Mouse (Mus musculus) heart, adult 2 months (tissue): ENCODE measurements at regions not wholly inside any gene's neighbourhood (a gene's known extent, or its start where the extent isn't known, plus 50 kb on each side); places are given as distances from the start of the nearest gene placed in this dataset.

Source experiments
- DNase-seq, 2 experiments: peaks; one replicate each; pipeline ENCODE4 v3.0.0; 2021
- H3K27ac ChIP-seq: fragments of 200-600 bp; 2 replicates; pipeline ENCODE4 v1.8.1; 2022
- H3K27me3 ChIP-seq: fragments of 200-500 bp; 2 replicates; pipeline ENCODE4 v1.6.1; 2012; ENCODE audit warnings: mild to moderate bottlenecking, low read length, inconsistent platforms, mixed read lengths; ENCODE audit not compliant: control insufficient read depth, insufficient read depth
- H3K36me3 ChIP-seq: fragments of 200-500 bp; 2 replicates; pipeline ENCODE4 v1.6.1; 2012; ENCODE audit warnings: low read length, inconsistent platforms; ENCODE audit not compliant: control insufficient read depth, insufficient read depth
- H3K4me1 ChIP-seq: fragments of 200-500 bp; 2 replicates; pipeline ENCODE4 v1.6.1; 2011; ENCODE audit warnings: low read length; ENCODE audit not compliant: control insufficient read depth, insufficient read depth
- H3K4me3 ChIP-seq: fragments of 200-600 bp; 2 replicates; pipeline ENCODE4 v1.8.1; 2022
- H3K79me2 ChIP-seq: fragments of 200-500 bp; replicated peaks from 2 replicates; pipeline ENCODE4 v1.6.1; 2012; ENCODE audit warnings: mild to moderate bottlenecking, inconsistent platforms, low read length, moderate library complexity, mixed read lengths; ENCODE audit not compliant: control insufficient read depth, insufficient read depth
- H3K9ac ChIP-seq: fragments of 200-500 bp; 2 replicates; pipeline ENCODE4 v1.6.1; 2012; ENCODE audit warnings: low read depth, mild to moderate bottlenecking, control low read depth, inconsistent platforms, low read length, mixed read lengths
- CTCF ChIP-seq: fragments of 200-600 bp; IDR thresholded peaks from 2 replicates; pipeline ENCODE4 v1.8.1; 2022; ENCODE audit warnings: antibody characterized with exemption, mild to moderate bottlenecking, moderate library complexity
- EP300 ChIP-seq: fragments of 200-500 bp; IDR thresholded peaks from 2 replicates; pipeline ENCODE4 v1.6.1; 2011; ENCODE audit warnings: low read depth, low read length, control low read depth; ENCODE audit not compliant: insufficient read depth
- POLR2A ChIP-seq: fragments of 200-500 bp; IDR thresholded peaks from 2 replicates; pipeline ENCODE4 v1.6.1; 2011; ENCODE audit warnings: mild to moderate bottlenecking, low read depth, low read length, control low read depth; ENCODE audit not compliant: insufficient read depth
- WGBS: fragments of 180-500 bp; shearing (Covaris S2); methylation state at CpG from one replicate; pipeline ENCODE4 v1.1.7; 2018; 5-methylcytosine and 5-hydroxymethylcytosine counted together
- intact Hi-C: fragments of 180-260 bp; cut with DNase I; formaldehyde crosslinking; loops from one replicate; pipeline ENCODE4 v1.15.1; 2025

DNA sequence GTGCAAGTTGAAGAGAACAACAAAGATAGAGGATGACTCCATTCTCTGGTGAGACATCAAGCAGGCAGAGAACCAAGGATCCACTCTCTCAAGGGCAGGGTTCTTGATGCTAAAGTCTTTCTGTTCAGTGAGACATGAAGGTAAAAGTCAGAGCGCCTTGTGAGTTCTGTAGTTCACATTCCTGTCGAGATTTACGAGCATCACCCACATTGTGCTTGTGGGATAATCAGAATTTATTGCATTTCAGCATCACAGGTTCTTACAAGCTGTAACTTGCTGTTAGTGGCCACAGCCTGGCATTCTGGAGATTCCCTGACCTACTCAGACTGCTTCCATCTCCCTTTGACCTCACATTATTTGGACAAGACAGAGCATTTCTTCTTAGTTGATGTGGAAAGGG is 540.9 kb upstream of the Atp2b1 start:
- H3K27ac ChIP-seq = no peak overlapping the region
- H3K79me2 ChIP-seq = no peaks in the 10 kb centered on the region
- H3K4me3 ChIP-seq = no peak overlapping the region
- intact Hi-C loops = no loop called here
- peaks cover 2% of the 10 kb centered on the region for H3K4me1 ChIP-seq
- H3K9ac ChIP-seq = no peak overlapping the region
- WGBS = 82% methylated on average over 3 of the region's 3 CpGs
- no peaks in the 10 kb centered on the region for H3K36me3 ChIP-seq
- TF ChIP-seq CTCF (no peak), EP300 (no peak), POLR2A (no peak)
- H3K27me3 ChIP-seq = no peaks in the 10 kb centered on the region
- no peak for DNase-seq

DNA sequence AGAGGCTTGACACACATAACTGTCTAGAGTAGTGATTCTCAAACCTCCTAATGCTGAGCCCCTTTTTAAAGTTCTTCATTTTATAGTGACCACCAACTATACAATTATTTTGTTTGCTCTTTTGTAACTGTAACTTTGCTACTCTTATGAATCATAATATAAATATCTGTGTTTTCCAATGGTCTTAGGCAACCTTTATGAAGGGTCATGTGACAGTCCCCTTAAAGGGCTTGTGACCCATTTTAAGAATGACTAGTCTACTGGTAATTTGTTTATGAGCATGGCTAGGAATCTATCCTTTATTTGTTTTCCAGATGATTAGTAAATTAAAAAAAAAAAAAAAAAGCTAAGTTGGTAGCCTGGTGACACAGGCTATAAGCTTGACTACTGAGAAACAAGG is 539.5 kb upstream of the Atp2b1 start:
- TF ChIP-seq CTCF = no peak
- TF ChIP-seq POLR2A = no peak
- TF ChIP-seq EP300 = no peak
- Histone ChIP-seq H3K27me3 (no peaks in the 10 kb centered on the region), H3K9ac (no peak overlapping the region), H3K27ac (no peak overlapping the region), H3K4me1 (peaks cover 2% of the 10 kb centered on the region), H3K79me2 (no peaks in the 10 kb centered on the region), H3K36me3 (no peaks in the 10 kb centered on the region), H3K4me3 (no peak overlapping the region)
- intact Hi-C loops = no loop called here
- no peak for DNase-seq

DNA sequence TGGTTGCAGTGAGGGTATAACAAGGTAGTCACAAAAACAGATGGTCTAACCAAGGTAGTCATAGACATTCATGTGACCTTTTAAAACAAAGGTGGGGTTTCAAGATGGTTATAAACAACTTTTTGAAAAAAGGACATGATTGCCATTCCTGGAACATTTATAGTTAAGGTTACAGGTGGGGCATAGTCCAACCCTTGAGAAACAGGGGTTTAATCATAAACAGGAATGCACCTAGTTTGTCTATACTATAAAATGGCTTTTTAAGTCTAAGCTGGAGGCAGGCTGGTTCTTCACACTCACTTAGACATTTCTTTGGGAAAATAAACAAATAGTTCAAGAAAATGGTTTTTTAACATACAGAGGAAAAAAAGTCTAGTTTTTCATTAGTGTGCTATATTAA is 525.7 kb upstream of the Atp2b1 start:
- Histone ChIP-seq H3K4me3 (no peak overlapping the region), H3K36me3 (no peaks in the 10 kb centered on the region), H3K4me1 (no peaks in the 10 kb centered on the region), H3K27me3 (no peaks in the 10 kb centered on the region), H3K79me2 (no peaks in the 10 kb centered on the region), H3K9ac (no peak overlapping the region), H3K27ac (no peak overlapping the region)
- no peak for TF ChIP-seq EP300
- no peak for TF ChIP-seq POLR2A
- TF ChIP-seq CTCF = no peak
- intact Hi-C loops = no loop called here
- DNase-seq = no peak

DNA sequence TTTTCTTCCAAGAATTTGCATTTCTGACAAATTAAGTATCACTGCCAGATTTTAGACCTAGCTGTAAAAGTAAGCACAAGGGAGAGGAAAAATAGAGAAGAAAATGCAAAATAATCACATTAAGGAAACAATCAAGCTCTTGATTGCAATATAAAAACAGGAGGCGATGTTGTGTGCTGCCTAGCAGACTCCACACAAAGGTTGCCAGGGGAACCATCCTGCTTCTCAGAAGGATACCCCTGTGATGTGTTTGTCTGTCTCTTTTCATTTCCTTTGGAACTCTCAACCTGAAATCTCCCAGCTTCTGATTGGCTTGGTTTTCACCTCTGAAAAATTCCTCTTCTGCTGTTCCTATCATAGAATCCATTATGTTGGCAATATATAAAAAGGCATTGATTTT is 514.3 kb upstream of the Atp2b1 start:
- intact Hi-C loops = no loop called here
- no peak for DNase-seq
- Histone ChIP-seq H3K36me3 (no peaks in the 10 kb centered on the region), H3K27me3 (no peaks in the 10 kb centered on the region), H3K27ac (no peak overlapping the region), H3K9ac (no peak overlapping the region), H3K4me3 (no peak overlapping the region), H3K4me1 (no peaks in the 10 kb centered on the region), H3K79me2 (no peaks in the 10 kb centered on the region)
- 31% methylated on average over 1 of the region's 1 CpGs for WGBS
- TF ChIP-seq EP300 = no peak
- no peak for TF ChIP-seq CTCF
- no peak for TF ChIP-seq POLR2A

DNA sequence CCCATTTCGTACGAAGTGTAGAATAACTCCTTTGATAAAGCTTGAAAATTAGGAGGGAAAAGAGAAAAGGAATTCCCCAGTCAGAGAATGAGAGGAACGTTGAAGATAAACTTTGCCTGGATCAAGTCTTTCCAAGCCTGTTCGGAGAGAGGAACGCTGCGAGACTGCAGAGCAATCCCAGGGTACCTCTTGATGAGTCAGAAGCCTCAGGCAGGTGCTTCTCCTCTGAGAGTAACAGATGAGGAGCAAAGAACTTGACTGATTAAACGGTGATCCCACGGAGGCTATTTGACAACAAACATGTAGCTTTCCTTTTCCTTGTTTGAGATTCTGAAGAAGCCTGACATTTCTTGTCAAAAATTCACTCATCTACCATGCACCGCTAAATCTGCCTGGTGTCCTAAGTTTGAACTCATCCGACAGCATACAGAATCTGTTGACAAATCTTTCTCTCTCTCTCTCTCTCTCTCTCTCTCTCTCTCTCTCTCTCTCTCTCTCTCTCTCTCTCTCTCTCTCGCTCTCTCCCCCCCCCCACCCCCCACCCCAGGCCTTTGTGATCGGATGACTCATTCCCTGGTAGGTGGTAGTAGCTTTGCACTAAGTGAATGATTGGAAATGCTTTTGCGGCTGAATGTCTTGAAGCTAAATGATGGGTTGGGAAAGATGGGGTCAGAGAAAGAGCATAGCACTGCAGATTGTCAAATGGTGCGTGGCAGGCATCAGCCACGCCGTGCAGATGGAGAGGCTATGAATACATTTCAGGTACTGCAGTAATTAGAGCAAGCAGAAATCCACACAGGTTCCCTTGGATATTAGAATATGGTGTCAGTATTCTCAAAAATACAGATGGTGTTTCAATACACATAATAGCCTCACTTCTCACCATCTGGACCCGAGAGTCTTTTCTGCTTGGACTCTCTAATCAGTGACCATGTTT is 496.1 kb upstream of the Atp2b1 start:
- H3K27ac ChIP-seq = no peak overlapping the region
- H3K36me3 ChIP-seq = no peaks in the 10 kb centered on the region
- intact Hi-C loops = no loop called here
- TF ChIP-seq POLR2A = no peak
- no peak for TF ChIP-seq CTCF
- TF ChIP-seq EP300 = no peak
- H3K9ac ChIP-seq = no peak overlapping the region
- DNase-seq = no peak
- 67% methylated on average over 16 of the region's 17 CpGs for WGBS
- no peaks in the 10 kb centered on the region for H3K4me1 ChIP-seq
- H3K27me3 ChIP-seq = no peaks in the 10 kb centered on the region
- no peaks in the 10 kb centered on the region for H3K79me2 ChIP-seq
- no peak overlapping the region for H3K4me3 ChIP-seq

DNA sequence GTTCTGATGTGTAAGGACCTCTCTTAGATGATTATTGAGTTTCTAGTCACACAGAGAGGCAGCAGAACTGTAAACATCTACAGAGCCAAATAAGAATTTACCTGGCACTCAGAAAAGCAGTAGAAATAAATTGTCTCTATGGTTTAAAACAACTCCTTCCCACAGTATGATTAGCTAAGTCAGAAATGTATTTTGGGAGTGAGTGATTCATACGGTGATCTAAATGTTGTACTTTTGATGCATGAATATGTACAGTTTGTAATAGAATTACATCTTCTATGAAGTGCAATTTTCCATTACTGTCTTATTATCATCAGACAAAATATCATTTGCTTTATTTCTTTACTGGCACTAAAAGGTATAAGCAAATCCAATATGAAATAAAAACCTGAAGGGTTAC is 489.8 kb upstream of the Atp2b1 start:
- TF ChIP-seq CTCF = no peak
- no peak for TF ChIP-seq POLR2A
- TF ChIP-seq EP300 = no peak
- H3K27ac ChIP-seq = no peak overlapping the region
- H3K4me1 ChIP-seq = no peaks in the 10 kb centered on the region
- no peak overlapping the region for H3K4me3 ChIP-seq
- no peaks in the 10 kb centered on the region for H3K27me3 ChIP-seq
- H3K36me3 ChIP-seq = no peaks in the 10 kb centered on the region
- no peak for DNase-seq
- 86% methylated on average over 1 of the region's 1 CpGs for WGBS
- H3K9ac ChIP-seq = no peak overlapping the region
- no peaks in the 10 kb centered on the region for H3K79me2 ChIP-seq
- intact Hi-C loops = no loop called here
